Mouse (Mus musculus): ENCODE measurements at regions not wholly inside any gene's neighbourhood (a gene's known extent, or its start where the extent isn't known, plus 50 kb on each side); places are given as distances from the start of the nearest gene placed in this dataset.

DNA sequence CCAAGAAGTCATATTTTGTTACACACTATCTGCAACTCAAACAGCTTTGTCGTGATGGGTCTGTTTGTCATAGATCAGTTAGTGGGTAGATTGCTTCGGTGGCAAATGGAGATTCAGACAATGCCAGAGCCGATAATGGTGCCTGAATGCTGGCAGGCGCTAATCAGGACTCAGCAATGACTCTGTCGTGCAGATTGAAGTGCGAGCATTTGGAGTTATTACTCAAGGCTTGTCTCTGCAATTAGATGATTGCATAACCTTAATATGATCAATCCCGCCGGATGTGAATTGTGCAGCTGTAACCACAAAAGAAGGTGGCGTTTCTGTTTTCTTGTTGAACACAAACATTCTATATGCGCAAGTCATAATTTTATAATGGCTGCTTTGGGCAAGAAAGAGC is 88.8 kb upstream of the Mafb start:
- TF ChIP-seq CTCF (IDR thresholded peaks at IDR 0.05), result no peak
- no peak overlapping the region for H3K4me2 ChIP-seq (ENCODE audit: low read depth, low read length, poor library complexity, severe bottlenecking)
- no peak overlapping the region for H3K9ac ChIP-seq (replicated peaks; ENCODE audit: low read length, poor library complexity, severe bottlenecking)
- H3K27me3 ChIP-seq (ENCODE audit: insufficient read depth, low read length), result no peaks in the 10 kb centered on the region
- H3K9me3 ChIP-seq (ENCODE audit: low read length), result no peaks in the 10 kb centered on the region
- H3K27ac ChIP-seq (ENCODE audit: low read depth, low read length), result no peak overlapping the region
- H3K36me3 ChIP-seq (ENCODE audit: insufficient read depth, low read length), result no peaks in the 10 kb centered on the region
- H3K4me1 ChIP-seq (ENCODE audit: insufficient read depth, low read length), result peaks cover 8% of the 10 kb centered on the region
- ATAC-seq (ENCODE audit: low FRiP score) (no peak), DNase-seq (ENCODE audit: low spot score) (no peak)
- no peak overlapping the region for H3K4me3 ChIP-seq (ENCODE audit: low read depth, low read length)
- 74% methylated on average over 10 of the region's 10 CpGs for WGBS

DNA sequence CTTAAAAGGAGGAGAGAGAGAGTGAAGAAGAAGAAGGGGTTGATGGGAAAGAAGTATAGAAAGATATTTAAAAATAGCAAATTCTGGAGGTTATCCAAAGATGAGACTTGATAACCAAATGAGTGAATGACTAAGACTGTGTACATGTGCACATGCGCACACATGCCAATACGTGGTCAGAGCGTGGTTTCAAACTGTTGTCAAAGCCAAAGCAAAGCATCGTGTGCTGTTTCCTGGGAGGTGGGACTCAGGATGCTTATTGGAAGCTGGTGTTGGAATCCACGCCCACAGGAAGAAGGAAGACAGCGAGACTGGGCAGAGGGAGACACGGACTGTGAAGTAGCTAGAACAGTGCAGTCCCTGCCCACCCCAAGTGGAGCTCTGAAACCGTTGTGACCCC is 89.8 kb upstream of the Mafb start:
- no peak for DNase-seq (ENCODE audit: low spot score)
- H3K27me3 ChIP-seq (ENCODE audit: insufficient read depth, low read length), result no peaks in the 10 kb centered on the region
- H3K27ac ChIP-seq (ENCODE audit: low read depth, low read length), result no peak overlapping the region
- H3K9ac ChIP-seq (replicated peaks; ENCODE audit: low read length, poor library complexity, severe bottlenecking), result no peak overlapping the region
- 88% methylated on average over 8 of the region's 8 CpGs for WGBS
- H3K4me1 ChIP-seq (ENCODE audit: insufficient read depth, low read length), result peaks cover 8% of the 10 kb centered on the region
- no peaks in the 10 kb centered on the region for H3K9me3 ChIP-seq (ENCODE audit: low read length)
- TF ChIP-seq CTCF (IDR thresholded peaks at IDR 0.05), result no peak
- no peak overlapping the region for H3K4me2 ChIP-seq (ENCODE audit: low read depth, low read length, poor library complexity, severe bottlenecking)
- no peaks in the 10 kb centered on the region for H3K36me3 ChIP-seq (ENCODE audit: insufficient read depth, low read length)
- no peak for ATAC-seq (ENCODE audit: low FRiP score)
- H3K4me3 ChIP-seq (ENCODE audit: low read depth, low read length), result no peak overlapping the region

DNA sequence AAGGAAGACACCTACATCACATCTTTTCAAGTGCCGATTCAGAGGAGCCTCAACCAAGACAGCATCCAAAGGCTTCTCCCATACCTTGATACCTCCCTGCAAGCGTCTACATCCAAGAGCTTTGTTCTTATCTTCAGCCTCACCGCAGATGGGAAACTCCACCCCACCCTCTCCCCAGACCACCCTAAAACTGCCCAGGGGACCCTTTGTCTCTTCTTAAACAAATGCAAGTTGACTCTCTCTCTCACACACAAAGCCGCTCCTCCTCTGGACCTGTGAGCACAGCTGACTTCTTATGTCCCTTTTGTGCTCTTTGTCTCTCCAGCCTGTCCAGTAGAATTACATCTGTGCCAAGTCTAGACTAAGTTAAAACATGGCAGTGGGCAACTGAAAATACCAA is 104.7 kb upstream of the Mafb start:
- Histone ChIP-seq H3K36me3 (ENCODE audit: insufficient read depth, low read length) (no peaks in the 10 kb centered on the region), H3K4me3 (ENCODE audit: low read depth, low read length) (no peak overlapping the region), H3K27ac (ENCODE audit: low read depth, low read length) (no peak overlapping the region), H3K27me3 (ENCODE audit: insufficient read depth, low read length) (no peaks in the 10 kb centered on the region), H3K4me2 (ENCODE audit: low read depth, low read length, poor library complexity, severe bottlenecking) (no peak overlapping the region), H3K4me1 (ENCODE audit: insufficient read depth, low read length) (no peaks in the 10 kb centered on the region), H3K9ac (replicated peaks; ENCODE audit: low read length, poor library complexity, severe bottlenecking) (no peak overlapping the region), H3K9me3 (ENCODE audit: low read length) (no peaks in the 10 kb centered on the region)
- ATAC-seq (ENCODE audit: low FRiP score), result no peak
- 53% methylated on average over 4 of the region's 4 CpGs for WGBS
- no peak for DNase-seq (ENCODE audit: low spot score)
- TF ChIP-seq CTCF (IDR thresholded peaks at IDR 0.05), result no peak

DNA sequence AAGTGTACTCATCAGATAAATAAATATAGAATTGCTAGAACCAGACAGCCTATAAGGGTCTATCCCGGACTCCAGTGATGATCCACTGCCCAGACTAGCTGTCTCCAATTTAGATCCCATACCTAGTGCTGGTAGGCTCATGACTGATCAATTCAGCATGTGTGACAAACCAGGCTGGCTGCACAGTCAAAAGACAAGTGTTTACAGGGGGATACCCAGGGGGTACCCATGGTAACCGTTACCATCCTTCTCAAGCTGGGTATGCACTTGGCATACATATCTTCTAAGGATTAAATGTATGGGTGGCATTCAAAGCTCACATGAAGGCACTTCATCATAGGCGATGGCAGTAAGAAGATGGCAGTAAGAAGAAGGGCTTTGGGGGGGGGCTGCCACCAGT is 109.3 kb upstream of the Mafb start:
- Histone ChIP-seq H3K27ac (ENCODE audit: low read depth, low read length) (no peak overlapping the region), H3K36me3 (ENCODE audit: insufficient read depth, low read length) (no peaks in the 10 kb centered on the region), H3K4me2 (ENCODE audit: low read depth, low read length, poor library complexity, severe bottlenecking) (no peak overlapping the region), H3K4me1 (ENCODE audit: insufficient read depth, low read length) (no peaks in the 10 kb centered on the region), H3K4me3 (ENCODE audit: low read depth, low read length) (no peak overlapping the region), H3K9ac (replicated peaks; ENCODE audit: low read length, poor library complexity, severe bottlenecking) (no peak overlapping the region), H3K9me3 (ENCODE audit: low read length) (no peaks in the 10 kb centered on the region), H3K27me3 (ENCODE audit: insufficient read depth, low read length) (no peaks in the 10 kb centered on the region)
- 83% methylated on average over 3 of the region's 3 CpGs for whole genome bisulfite sequencing
- no peak for TF ChIP-seq CTCF (IDR thresholded peaks at IDR 0.05)
- ATAC-seq (ENCODE audit: low FRiP score) (no peak), DNase-seq (ENCODE audit: low spot score) (no peak)

DNA sequence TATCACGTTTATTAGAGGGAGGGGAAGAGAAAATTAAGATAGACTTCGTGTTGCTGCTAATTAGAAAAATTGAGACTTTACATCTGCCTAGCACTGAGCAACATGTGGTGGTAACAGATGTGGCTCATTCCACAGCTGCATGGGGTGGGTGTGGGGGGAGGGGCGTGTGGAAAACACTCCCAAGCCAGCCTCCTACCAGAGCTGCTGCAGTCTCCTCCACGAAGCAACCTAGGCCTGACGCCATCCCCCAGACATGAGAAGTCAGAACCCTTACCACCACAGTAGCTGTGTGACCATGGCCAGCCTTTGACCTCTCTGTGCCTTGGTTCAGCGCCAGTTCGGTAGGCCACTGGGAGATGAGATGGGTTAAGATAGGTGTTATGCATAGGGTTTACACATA is 112.4 kb upstream of the Mafb start:
- ATAC-seq (ENCODE audit: low FRiP score) (no peak), DNase-seq (ENCODE audit: low spot score) (no peak)
- Histone ChIP-seq H3K4me3 (ENCODE audit: low read depth, low read length) (no peak overlapping the region), H3K36me3 (ENCODE audit: insufficient read depth, low read length) (no peaks in the 10 kb centered on the region), H3K4me2 (ENCODE audit: low read depth, low read length, poor library complexity, severe bottlenecking) (no peak overlapping the region), H3K27ac (ENCODE audit: low read depth, low read length) (no peak overlapping the region), H3K9me3 (ENCODE audit: low read length) (no peaks in the 10 kb centered on the region), H3K4me1 (ENCODE audit: insufficient read depth, low read length) (no peaks in the 10 kb centered on the region), H3K27me3 (ENCODE audit: insufficient read depth, low read length) (no peaks in the 10 kb centered on the region), H3K9ac (replicated peaks; ENCODE audit: low read length, poor library complexity, severe bottlenecking) (no peak overlapping the region)
- WGBS, result 73% methylated on average over 7 of the region's 7 CpGs
- no peak for TF ChIP-seq CTCF (IDR thresholded peaks at IDR 0.05)

DNA sequence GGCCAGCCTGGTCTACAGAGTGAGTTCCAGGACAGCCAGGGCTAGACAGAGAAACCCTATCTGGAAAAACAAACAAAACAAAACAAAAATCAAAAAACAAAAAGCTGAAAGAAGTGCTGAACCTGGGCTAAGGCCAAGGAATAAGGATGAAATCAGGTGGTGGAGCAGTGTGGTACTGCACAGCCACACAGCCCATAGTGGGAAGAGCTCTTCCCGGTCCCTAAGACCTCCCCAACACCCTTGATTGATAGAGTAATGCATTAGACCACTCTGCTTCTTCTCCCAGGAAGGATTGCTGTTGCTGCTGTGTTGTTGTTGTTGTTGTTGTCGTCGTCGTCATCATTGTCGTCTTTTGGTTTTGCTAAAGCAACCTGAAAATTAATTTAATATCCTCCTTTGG is 118.2 kb upstream of the Mafb start:
- no peaks in the 10 kb centered on the region for H3K9me3 ChIP-seq (ENCODE audit: low read length)
- no peak for TF ChIP-seq CTCF (IDR thresholded peaks at IDR 0.05)
- H3K27me3 ChIP-seq (ENCODE audit: insufficient read depth, low read length), result no peaks in the 10 kb centered on the region
- H3K4me1 ChIP-seq (ENCODE audit: insufficient read depth, low read length), result no peaks in the 10 kb centered on the region
- 76% methylated on average over 5 of the region's 5 CpGs for WGBS
- no peak overlapping the region for H3K27ac ChIP-seq (ENCODE audit: low read depth, low read length)
- no peak overlapping the region for H3K4me3 ChIP-seq (ENCODE audit: low read depth, low read length)
- DNase-seq (ENCODE audit: low spot score) (no peak), ATAC-seq (ENCODE audit: low FRiP score) (no peak)
- no peaks in the 10 kb centered on the region for H3K36me3 ChIP-seq (ENCODE audit: insufficient read depth, low read length)
- no peak overlapping the region for H3K9ac ChIP-seq (replicated peaks; ENCODE audit: low read length, poor library complexity, severe bottlenecking)
- H3K4me2 ChIP-seq (ENCODE audit: low read depth, low read length, poor library complexity, severe bottlenecking), result no peak overlapping the region

DNA sequence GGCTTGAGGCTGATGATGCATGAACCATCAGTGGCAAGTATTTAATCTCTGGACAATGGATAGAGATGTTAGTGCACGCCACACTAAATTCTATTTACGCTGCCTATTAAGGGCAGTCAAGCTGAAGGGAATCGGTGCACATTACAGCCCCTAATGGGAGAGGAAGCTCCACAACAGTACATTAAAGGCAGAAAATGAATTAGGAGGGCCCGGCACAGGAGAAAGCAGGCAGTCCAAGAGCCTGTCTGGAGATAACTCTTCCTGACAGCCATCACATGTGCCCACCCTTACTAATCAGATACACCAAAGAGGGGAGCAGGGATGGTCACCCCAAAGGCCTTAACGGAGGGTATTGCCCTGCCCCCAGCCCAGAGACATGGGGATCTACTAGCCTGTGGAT is 118.7 kb upstream of the Mafb start:
- Histone ChIP-seq H3K27me3 (ENCODE audit: insufficient read depth, low read length) (no peaks in the 10 kb centered on the region), H3K36me3 (ENCODE audit: insufficient read depth, low read length) (no peaks in the 10 kb centered on the region), H3K9ac (replicated peaks; ENCODE audit: low read length, poor library complexity, severe bottlenecking) (no peak overlapping the region), H3K4me3 (ENCODE audit: low read depth, low read length) (no peak overlapping the region), H3K4me2 (ENCODE audit: low read depth, low read length, poor library complexity, severe bottlenecking) (no peak overlapping the region), H3K9me3 (ENCODE audit: low read length) (no peaks in the 10 kb centered on the region), H3K27ac (ENCODE audit: low read depth, low read length) (no peak overlapping the region), H3K4me1 (ENCODE audit: insufficient read depth, low read length) (no peaks in the 10 kb centered on the region)
- TF ChIP-seq CTCF (IDR thresholded peaks at IDR 0.05), result no peak
- WGBS, result 45% methylated on average over 5 of the region's 5 CpGs
- peak; percentile 17 for DNase-seq (ENCODE audit: low spot score)
- ATAC-seq (ENCODE audit: low FRiP score), result no peak
